Mouse (Mus musculus) CD4-positive helper T cell, adult 2 months (primary cell): ENCODE data around the gene Olfr866.

Source experiments
- DNase-seq: peaks from one replicate; pipeline ENCODE4 v3.0.0-alpha.2; 2012; ENCODE audit warnings: low read depth, missing footprints, low spot score

Olfr866 gene

GRCm38 (mm10) chr9:20027935-20028334, at the start of gene Olfr866:
TSS of gene Olfr866 (minus strand) at chr9:20028035.
- DNase-seq = no peak

GRCm38 (mm10) chr9:20073523-20074177, 45.8 kb upstream of the Olfr866 start:
- no peak for DNase-seq

DNA sequence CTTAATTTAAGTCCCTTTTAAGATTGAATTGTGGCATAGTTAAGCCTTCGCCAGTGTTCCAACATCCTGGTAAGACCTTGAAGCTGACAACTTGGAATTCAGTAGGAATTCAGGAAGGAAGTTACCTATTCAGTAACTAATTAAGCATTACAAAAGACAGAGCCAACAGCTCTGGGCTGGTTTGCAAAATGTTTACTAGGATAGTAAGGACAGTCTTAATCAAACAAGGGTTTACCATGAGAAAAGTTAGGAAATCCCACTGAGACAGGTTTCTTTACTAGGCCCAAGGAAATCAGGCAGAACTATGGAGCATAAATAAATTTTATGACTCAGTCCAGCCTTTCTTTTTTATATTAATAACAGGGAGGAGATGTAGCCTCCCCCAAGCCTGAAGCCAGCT, 43.5 kb upstream of the Olfr866 start:
- no peak for DNase-seq

DNA sequence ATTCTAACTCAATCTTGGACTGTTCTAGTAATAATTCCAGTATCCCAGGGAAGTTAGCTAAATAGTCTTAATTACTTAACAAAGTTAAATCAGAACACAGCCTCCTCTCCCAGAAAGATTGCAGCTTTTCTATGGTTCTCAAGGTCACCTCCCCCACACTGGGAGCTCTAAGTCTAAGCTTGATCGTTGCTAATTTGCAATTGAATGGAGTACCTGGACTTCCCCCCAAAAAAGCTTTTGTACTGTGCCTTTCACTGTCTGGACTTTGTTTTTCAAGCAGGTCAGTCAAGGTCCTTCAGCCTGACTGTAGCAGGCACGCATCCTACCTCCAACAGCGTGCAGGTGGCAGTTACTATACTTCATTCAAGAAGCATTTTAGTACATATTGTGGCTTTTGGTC, 42.4 kb upstream of the Olfr866 start:
- no peak for DNase-seq

DNA sequence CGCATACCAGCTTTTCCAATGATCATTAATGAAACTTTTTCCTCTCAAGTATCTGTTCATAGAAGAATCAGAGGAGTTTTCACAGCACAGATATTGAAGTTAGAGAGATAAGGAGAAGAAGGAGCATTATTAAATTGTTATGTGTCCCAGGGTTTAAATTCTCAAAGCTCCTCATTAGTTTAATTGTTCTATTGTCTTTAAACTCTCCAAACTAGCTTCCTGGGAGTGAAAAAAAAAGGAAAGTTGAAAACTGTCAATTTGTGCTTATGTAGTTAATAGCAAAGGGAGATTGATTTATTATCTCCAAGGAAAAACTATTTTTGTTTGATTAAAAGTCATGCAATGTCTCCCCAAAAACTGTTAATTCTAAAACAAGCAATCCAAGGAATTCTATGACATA, 29.6 kb upstream of the Olfr866 start, which contains the start of gene Olfr867:
Olfr867 (minus strand) TSS at position 101 of the 400 bp plus-strand sequence.
- no peak for DNase-seq

GRCm38 (mm10) chr9:20047964-20048363, 20.1 kb upstream of the Olfr866 start:
- no peak for DNase-seq
